Mouse (Mus musculus): ENCODE results near the gene P2rx4.
"Not testable (repeated sequence)": the region's sequence is repeated elsewhere in the genome, so short reads cannot be mapped to it uniquely, and the experiment has no call there.

The P2rx4 gene

DNA sequence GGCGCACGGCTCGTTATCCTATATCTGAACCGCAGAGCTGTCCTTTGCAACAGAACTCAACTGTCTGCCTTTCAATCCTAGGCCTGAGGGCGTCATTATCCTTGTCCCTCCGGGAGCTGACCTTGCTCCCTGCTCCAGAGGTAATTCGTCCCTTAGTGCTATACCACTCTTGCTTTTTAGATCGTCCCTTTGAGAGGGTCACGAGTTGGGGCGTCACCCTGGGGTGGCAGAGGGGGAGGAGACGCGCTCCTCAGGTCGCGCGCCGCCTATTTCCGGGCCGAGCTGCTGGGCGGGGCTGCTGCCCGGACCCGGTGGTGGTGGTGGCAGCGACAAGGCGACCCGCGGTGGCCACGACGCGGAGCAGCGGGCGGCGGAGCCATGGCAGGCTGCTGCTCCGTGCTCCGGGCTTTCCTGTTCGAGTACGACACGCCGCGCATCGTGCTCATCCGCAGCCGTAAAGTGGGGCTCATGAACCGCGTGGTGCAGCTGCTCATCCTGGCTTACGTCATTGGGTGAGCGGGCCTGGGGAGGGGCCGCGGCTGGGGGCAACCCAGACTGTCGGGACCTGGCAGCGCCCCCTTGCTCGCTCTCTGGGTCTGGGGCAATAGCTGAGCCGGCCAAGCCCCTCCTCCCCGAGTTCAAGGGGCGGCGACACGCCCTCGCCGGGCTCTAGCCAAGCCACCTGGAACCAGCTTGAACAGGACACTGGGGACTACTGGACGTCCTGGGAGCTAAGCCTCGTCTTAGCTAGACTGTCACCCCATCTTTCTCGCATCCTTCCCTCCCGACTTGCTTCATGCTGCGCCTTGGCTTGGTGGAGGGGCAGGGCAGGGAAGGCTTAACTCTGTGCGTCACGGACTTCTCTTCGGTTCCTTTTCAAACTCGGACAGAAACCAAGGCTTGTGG lies at the start of gene P2rx4:
Gene P2rx4 (plus strand): TSS at position 269 of the 906 bp plus-strand sequence.
- peak; percentile 91 to 92 for DNase-seq

- no peak for DNase-seq
Observed at GRCm38 (mm10) chr5:122662501-122662900, 44.8 kb upstream of the P2rx4 start.

- no peak for DNase-seq
Observed at GRCm38 (mm10) chr5:122665036-122665435, 42.3 kb upstream of the P2rx4 start.

DNA sequence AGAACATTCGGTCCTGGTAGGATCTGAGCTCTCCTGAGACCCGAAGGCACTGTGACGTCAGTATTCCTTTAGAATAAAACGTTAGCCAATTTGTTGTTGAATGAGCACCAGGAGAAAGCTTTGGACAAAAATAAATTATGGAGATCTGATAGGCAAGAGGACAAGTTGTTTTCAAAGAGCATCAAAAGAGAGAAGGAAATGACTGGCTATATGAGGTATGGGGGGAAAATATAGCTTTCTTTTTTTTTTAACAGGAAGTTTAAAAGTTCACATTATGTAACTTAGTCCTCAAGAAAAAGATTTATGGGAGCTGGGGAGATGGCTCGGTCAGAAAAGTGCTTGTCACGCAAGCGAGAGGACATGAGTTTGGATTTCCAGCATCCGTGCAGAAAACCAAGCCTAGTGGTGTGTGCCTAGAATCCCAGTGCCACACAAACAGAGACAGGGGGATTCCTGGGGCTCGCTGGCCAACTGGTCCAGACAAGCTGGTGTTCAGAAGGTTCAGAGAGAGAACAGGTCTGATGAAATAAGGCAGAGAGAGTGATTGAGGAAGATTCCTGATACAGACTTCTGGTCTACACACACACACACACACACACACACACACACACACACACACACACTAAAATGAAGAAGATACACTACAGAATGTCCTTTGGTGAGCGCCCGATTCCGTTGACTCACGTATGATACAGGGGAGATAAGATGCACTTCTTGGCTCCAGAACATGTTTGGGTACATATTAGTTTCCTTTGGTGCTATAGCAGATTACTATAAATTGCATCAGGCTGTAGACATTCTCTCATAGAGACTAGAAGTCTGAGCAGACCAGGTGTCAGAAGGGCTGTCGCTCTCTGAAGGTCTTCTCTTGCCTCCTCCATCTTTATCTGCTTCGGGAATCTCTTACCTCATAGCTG lies 38.1 kb upstream of the P2rx4 start:
- no peak for DNase-seq

- not testable (repeated sequence) for DNase-seq
Observed at GRCm38 (mm10) chr5:122671641-122672040, 35.7 kb upstream of the P2rx4 start.

DNA sequence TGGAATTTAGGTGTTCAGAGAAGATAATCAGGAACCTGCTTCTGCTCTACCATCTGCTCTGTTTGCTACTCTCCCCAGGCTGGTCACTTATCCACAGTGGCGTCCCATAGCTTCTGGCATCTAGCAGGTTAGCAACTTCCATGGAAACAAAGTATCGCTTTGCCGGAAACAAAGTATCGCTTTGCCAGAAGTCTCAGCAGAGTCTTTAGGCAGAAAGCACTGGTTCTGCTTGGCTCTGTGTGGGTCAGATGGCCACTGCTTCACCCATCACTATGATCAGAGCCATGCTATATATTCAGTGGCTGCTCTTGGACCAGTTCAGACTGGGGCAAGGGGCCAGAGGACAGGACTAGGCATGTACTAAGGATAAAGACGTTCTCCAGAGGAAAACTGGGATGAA lies 35.0 kb upstream of the P2rx4 start:
- DNase-seq = no peak

DNA sequence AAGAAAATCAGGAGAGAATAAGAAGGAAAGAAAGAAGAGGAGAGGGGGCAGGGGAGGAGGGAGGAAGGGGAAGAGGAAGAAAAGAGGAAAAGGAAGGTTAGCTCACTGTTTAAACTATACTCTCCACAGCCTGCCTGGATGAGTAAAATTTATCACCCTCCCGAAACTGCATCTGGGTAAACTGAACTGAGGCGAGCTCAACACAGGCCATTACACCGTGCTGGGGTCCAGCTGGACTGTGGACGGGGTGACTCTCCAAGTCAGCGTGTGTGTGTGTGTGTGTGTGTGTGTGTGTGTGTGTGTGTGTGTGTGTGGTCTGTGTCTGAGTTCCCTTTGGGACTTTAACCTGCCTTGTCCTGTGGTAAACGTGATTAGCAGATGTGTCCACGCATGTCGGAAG lies 31.3 kb upstream of the P2rx4 start:
- no peak for DNase-seq

DNA sequence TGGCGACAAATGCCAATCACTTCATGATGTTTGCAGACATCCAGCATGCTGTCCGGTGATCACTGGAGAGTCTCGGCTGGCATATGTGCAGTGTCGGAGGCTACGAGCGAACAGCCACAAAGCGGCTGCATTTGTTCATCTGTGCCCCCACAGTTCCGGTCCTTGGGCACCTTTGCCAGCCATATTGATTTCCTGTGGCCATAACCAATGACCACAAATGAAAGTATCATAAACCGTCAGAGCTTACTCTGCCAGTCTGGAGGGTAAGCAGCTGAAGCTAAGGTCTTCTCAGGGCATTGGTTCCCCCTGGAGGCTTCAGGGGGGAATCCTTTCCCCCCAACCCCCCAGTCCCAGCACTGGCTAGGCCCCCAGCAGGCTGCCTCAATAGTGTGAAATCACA lies 29.4 kb upstream of the P2rx4 start:
- DNase-seq = no peak

GRCm38 (mm10) chr5:122679881-122680280 lies 27.5 kb upstream of the P2rx4 start:
- no peak for DNase-seq

DNA sequence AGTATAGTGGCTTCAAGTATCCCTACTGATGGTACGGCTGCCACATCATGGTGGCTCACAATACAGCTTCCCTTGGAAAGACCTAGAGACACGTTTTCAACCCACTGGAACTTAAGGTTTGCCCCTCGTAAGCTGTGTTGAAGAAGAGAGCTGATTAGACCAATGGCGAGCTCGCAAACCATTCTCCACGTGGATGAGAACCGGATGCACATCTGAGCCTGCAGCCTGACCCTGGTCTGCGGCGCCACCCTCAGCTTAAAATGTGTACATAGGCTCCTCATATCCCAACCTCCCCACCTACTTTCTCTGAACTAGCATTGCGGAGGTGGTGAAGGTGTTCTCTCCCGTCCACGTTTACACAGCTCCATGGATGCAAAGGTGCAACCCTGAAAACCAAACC lies 26.1 kb upstream of the P2rx4 start:
- DNase-seq = no peak

- DNase-seq = no peak
Observed at GRCm38 (mm10) chr5:122683926-122684325, 23.4 kb upstream of the P2rx4 start.

GRCm38 (mm10) chr5:122687391-122687790 lies 20.0 kb upstream of the P2rx4 start:
- DNase-seq = no peak

DNA sequence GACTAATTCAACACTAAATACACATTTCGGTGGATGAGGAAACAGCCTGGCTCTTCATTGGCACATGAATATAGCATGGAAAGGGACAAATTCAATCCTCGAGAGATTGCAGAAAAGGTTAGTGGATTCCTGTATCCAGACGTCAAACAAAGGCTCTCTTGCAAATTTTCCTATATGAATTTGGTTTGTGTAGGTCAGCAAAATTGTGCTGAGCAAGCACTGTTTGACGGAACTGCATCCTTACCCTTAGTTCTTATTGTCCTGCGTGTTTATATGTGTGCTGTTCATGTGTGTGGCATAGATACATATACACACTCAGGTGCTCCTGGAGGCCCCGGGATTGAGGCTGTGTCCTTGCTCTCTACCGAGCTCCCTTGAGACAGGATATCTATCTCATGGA lies 18.2 kb upstream of the P2rx4 start:
- DNase-seq = no peak

- no peak for DNase-seq
Observed at GRCm38 (mm10) chr5:122690486-122690885, 16.9 kb upstream of the P2rx4 start.

GRCm38 (mm10) chr5:122693431-122694207 lies 13.7 kb upstream of the P2rx4 start:
- peak in 1 of 2 experiments; percentile 52 for DNase-seq

- DNase-seq = no peak
Observed at GRCm38 (mm10) chr5:122695516-122695915, 11.8 kb upstream of the P2rx4 start.

DNA sequence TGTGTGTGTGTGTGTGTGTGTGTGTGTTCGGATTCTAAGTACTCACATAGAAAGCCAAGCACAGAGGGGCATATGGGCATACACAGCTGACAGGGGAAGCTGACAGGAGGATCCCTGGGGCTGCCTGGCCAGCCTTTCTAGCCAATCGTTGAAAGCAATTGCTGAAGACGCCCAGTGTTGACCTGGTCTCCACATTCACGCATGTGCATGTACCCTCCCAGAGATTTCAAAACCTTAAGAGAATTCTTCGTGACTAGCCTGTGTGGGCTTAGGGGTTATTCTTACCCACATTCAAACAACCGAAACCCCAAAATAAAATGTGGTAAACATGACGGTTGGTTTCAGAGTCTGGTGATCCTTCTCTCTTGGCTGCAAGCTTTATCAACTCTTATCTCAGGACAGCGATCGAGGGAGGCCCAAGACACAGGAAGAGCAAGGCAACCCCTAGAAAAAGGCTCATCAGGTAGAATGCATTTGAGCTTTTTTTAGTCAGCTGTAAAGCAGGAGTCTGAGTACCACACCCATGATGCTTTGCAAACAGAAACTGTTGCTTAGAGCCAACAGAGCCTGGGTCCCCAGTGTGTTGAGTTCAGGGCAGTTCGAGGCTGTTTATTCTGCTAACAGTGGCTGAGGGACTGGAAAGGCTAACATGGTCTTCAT lies 9.2 kb upstream of the P2rx4 start:
- peak in 1 of 2 experiments; percentile 67 for DNase-seq

GRCm38 (mm10) chr5:122698701-122699060 lies 8.7 kb upstream of the P2rx4 start:
- no peak for DNase-seq

DNA sequence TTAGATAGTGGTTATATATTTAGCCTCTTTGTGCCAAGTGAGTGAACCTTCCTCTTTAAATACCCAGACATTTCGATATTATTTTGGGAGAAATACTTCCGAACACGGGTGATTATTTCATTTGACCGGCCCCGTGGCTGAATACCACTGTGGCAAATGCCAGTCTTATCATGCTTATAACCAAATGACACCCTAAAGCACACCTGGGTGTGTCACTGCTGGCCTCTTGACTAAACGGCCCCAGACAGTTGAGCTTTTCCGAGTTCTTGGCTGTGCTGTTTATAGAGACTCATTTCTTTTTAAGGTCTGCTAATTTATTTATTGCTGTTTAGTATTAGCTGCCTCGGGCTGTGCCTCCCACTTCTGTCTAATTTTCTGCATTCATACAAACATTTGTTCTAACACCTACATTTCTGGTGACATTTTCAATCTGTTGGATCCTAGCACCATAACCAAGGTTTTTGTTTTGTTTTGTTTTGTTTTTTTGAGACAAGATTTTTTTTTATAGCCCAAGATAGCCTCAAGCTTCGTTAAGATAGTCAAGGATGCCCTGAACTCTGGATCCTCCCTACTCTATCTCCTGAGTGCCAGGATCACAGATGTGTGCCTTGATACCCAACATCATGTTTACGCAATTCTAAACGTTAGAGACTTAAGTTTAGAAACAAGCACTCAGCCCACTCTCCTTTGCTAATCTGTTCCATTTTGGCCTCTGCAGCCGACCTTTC lies 7.1 kb upstream of the P2rx4 start:
- no peak for DNase-seq

- DNase-seq = peak in 1 of 2 experiments; percentile 29
Observed at GRCm38 (mm10) chr5:122700837-122701212, 6.5 kb upstream of the P2rx4 start.

DNA sequence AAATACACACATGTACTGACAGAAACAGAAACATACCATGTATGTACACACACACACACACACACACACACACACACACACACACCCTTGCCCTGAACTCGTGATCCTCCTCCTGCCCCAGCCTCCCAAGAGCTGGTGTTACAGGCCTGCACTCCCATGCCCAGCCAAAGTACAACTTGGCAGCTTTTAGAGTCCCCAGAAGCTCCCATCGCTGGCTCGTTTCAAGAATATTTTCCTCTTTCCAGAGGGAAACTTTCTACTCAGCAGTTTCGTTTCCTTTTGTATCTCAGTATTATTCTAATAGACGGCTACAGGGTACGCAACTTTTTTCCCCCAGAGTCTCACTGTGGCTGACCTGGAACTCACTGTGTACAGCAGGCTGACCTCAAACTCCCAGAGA lies 5.2 kb upstream of the P2rx4 start:
- no peak for DNase-seq

- no peak for DNase-seq
Observed at GRCm38 (mm10) chr5:122703574-122703973, 3.8 kb upstream of the P2rx4 start.

All from lung, adult 18-20 months (tissue).